Mouse (Mus musculus): ENCODE data around the gene Ip6k3. TPM values are rescaled to one million over a fixed set of nuclear protein-coding genes. Genes with fewer than 3 reads are reported as not detected.

Ip6k3 gene
- total and polyA plus RNA-seq, 2 experiments from 2014 or later: not detected

DNA sequence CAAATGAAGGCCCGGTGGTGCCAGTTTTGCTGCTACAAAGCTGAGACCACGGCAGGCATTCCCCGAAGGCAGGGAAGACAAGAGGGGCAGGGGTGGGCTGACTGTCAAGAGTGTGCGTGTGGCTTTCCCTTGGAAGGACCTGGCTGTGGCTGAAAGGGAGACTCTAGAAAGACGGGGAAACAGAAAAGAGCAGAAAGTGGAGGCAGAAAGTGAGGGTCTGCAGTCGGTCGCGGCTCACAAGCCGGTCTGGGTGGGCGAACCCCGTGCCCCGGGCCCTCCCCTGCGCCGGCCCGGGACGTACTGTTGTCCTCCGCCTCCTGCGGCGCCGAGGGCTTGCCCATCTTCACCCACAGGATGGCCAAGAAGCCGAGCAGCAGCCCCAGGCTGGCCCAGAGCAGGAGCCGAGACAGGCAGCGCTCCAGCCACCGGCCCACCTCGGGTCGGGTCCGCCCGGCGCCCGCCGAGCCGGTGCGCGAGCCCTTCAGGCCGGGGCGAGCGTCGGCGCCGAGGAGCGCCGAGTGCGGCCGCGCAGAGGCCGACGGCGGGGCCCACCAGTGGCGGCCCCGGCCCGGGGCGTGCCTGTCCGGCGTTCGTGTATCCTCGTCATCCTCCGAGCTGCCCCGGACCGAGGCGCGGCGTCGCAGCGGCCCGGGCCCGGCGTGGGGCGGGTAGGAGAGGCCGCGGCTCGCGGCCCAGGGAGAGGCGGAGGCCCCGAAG, 35.9 kb upstream of the Ip6k3 start:
- H3K4me2 ChIP-seq (ENCODE audit: low read depth, low read length, poor library complexity, severe bottlenecking): peak overlapping the region; percentile 92
- peak overlapping the region; percentile 99 for H3K9ac ChIP-seq (replicated peaks; ENCODE audit: low read length, poor library complexity, severe bottlenecking)
- peak overlapping the region; percentile 98 for H3K27ac ChIP-seq (ENCODE audit: low read depth, low read length)
- H3K27me3 ChIP-seq (ENCODE audit: insufficient read depth, low read length): no peaks in the 10 kb centered on the region
- H3K4me3 ChIP-seq (ENCODE audit: low read depth, low read length): peak overlapping the region; percentile 90
- TF ChIP-seq CTCF (IDR thresholded peaks at IDR 0.05): no peak
- H3K9me3 ChIP-seq (ENCODE audit: low read length): no peaks in the 10 kb centered on the region
- ATAC-seq (ENCODE audit: low FRiP score): peak; percentile 44
- peaks cover 16% of the 10 kb centered on the region for H3K36me3 ChIP-seq (ENCODE audit: insufficient read depth, low read length)
- peaks cover 4% of the 10 kb centered on the region; the same call in 1 of the 2 replicates for H3K4me1 ChIP-seq (ENCODE audit: insufficient read depth, low read length)
- under 1% methylated on average over 53 of the region's 74 CpGs for WGBS
- DNase-seq (ENCODE audit: low spot score): peak; percentile 30

DNA sequence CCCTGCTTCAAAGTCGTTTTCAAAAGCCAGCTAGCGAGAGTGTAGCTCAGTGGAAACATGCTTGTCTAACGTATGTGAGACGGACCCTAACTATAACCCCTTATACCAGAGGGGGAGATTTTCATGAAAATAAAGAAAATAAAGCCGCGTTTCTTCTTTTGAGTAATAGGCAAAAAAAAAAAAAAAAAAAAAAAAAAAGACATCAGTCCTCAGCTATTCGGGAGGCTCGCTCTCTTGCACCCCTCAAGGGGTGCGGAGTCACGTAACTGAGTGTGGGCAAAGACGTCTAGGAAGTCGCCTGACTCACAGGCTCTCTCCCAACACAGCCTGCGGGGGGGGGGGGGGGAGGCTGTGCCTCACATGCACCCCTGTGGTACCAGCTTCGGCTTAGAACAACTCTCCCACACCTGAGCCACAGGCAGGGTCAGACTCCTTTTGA, 35.3 kb upstream of the Ip6k3 start:
- Histone ChIP-seq H3K4me1 (ENCODE audit: insufficient read depth, low read length) (peaks cover 4% of the 10 kb centered on the region; the same call in 1 of the 2 replicates), H3K9me3 (ENCODE audit: low read length) (no peaks in the 10 kb centered on the region), H3K4me2 (ENCODE audit: low read depth, low read length, poor library complexity, severe bottlenecking) (peak overlapping the region; percentile 92), H3K36me3 (ENCODE audit: insufficient read depth, low read length) (peaks cover 16% of the 10 kb centered on the region), H3K4me3 (ENCODE audit: low read depth, low read length) (peak overlapping the region; percentile 90), H3K27me3 (ENCODE audit: insufficient read depth, low read length) (no peaks in the 10 kb centered on the region), H3K27ac (ENCODE audit: low read depth, low read length) (peak overlapping the region; percentile 98), H3K9ac (replicated peaks; ENCODE audit: low read length, poor library complexity, severe bottlenecking) (peak overlapping the region; percentile 99)
- no peak for TF ChIP-seq CTCF (IDR thresholded peaks at IDR 0.05)
- ATAC-seq (ENCODE audit: low FRiP score): no peak
- DNase-seq (ENCODE audit: low spot score): no peak
- WGBS: 39% methylated on average over 14 of the region's 14 CpGs

DNA sequence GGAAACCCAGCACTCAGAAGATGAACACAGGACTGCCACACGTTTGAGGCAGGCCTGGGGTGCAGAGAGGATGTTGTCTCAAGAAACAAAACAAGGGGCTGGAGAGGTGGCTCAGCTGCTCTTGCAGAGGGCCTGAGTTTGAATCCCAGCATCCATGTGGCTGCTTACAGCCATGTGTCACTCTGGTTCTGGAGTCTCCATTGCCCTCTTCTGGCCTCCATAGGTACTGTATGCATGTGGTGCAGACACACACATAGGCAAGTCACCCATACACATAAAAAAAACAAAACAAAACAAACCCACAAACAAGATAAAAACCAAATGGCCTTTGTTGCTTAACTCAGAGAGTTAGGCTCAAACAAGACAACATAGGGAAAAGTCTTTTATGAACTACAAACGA, 34.4 kb upstream of the Ip6k3 start:
- TF ChIP-seq CTCF (IDR thresholded peaks at IDR 0.05): peak; percentile 63
- Histone ChIP-seq H3K27me3 (ENCODE audit: insufficient read depth, low read length) (no peaks in the 10 kb centered on the region), H3K4me3 (ENCODE audit: low read depth, low read length) (no peak overlapping the region), H3K9me3 (ENCODE audit: low read length) (no peaks in the 10 kb centered on the region), H3K27ac (ENCODE audit: low read depth, low read length) (no peak overlapping the region), H3K36me3 (ENCODE audit: insufficient read depth, low read length) (peaks cover 16% of the 10 kb centered on the region), H3K9ac (replicated peaks; ENCODE audit: low read length, poor library complexity, severe bottlenecking) (no peak overlapping the region), H3K4me1 (ENCODE audit: insufficient read depth, low read length) (peaks cover 4% of the 10 kb centered on the region; the same call in 1 of the 2 replicates), H3K4me2 (ENCODE audit: low read depth, low read length, poor library complexity, severe bottlenecking) (no peak overlapping the region)
- DNase-seq (ENCODE audit: low spot score) (no peak), ATAC-seq (ENCODE audit: low FRiP score) (no peak)
- WGBS: 88% methylated on average over 2 of the region's 2 CpGs

- ATAC-seq (ENCODE audit: low FRiP score) (no peak), DNase-seq (ENCODE audit: low spot score) (no peak)
- no peak overlapping the region for H3K4me2 ChIP-seq (ENCODE audit: low read depth, low read length, poor library complexity, severe bottlenecking)
- 0 out of 2 replicates have a peak, but pooled peaks have one; percentile 4 for TF ChIP-seq CTCF (IDR thresholded peaks at IDR 0.05)
- WGBS: 66% methylated on average over 11 of the region's 11 CpGs
- H3K9me3 ChIP-seq (ENCODE audit: low read length): no peaks in the 10 kb centered on the region
- peaks cover 17% of the 10 kb centered on the region for H3K36me3 ChIP-seq (ENCODE audit: insufficient read depth, low read length)
- no peak overlapping the region for H3K9ac ChIP-seq (replicated peaks; ENCODE audit: low read length, poor library complexity, severe bottlenecking)
- H3K4me1 ChIP-seq (ENCODE audit: insufficient read depth, low read length): peaks cover 4% of the 10 kb centered on the region; the same call in 1 of the 2 replicates
- no peak overlapping the region for H3K4me3 ChIP-seq (ENCODE audit: low read depth, low read length)
- no peak overlapping the region for H3K27ac ChIP-seq (ENCODE audit: low read depth, low read length)
- H3K27me3 ChIP-seq (ENCODE audit: insufficient read depth, low read length): no peaks in the 10 kb centered on the region
Observed at GRCm38 (mm10) chr17:27200801-27201200, 33.2 kb upstream of the Ip6k3 start.

DNA sequence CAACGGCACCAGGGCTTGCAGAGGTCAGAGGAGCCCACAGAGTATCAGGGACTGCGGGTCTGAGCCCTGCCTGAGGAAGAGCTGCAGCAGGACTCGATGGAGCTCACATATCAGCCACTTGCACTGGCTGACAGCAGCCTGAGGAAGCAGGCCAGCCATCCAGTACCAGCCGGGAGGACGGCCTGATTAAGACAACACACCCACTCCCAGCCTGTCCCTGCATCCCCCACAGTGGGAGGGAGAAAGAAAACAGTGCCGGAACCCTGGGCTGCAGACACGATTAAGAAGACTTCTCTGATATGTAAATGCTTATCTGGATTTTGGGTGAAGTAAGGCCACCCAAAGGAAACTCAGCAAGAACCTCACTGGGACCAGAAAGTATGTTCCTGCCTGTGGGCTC, 32.3 kb upstream of the Ip6k3 start:
- H3K4me3 ChIP-seq (ENCODE audit: low read depth, low read length): no peak overlapping the region
- no peak overlapping the region for H3K9ac ChIP-seq (replicated peaks; ENCODE audit: low read length, poor library complexity, severe bottlenecking)
- H3K27ac ChIP-seq (ENCODE audit: low read depth, low read length): no peak overlapping the region
- H3K36me3 ChIP-seq (ENCODE audit: insufficient read depth, low read length): peaks cover 26% of the 10 kb centered on the region
- no peaks in the 10 kb centered on the region for H3K4me1 ChIP-seq (ENCODE audit: insufficient read depth, low read length)
- no peak overlapping the region for H3K4me2 ChIP-seq (ENCODE audit: low read depth, low read length, poor library complexity, severe bottlenecking)
- no peak for TF ChIP-seq CTCF (IDR thresholded peaks at IDR 0.05)
- no peaks in the 10 kb centered on the region for H3K9me3 ChIP-seq (ENCODE audit: low read length)
- H3K27me3 ChIP-seq (ENCODE audit: insufficient read depth, low read length): no peaks in the 10 kb centered on the region
- ATAC-seq (ENCODE audit: low FRiP score): no peak
- no peak for DNase-seq (ENCODE audit: low spot score)
- 66% methylated on average over 7 of the region's 7 CpGs for WGBS

DNA sequence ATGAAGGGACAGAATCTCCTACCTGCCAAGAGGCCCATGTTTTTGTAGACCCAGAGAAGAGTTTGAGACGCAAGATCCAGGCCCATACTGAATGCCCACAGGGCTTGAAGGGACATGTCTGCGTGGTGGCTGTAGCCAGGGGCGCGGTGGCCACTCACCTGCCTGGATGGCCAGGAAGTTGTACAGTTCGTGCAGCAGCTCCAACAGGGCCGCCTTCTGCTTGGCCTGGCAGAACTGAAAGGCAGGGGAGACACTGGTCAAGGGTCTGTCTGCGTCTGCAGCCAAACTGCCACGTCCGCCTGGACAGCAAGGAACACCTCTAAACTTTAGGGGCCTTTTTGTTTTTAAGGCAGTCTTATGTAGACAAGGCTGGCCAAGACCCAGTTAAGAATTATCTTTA, 31.6 kb upstream of the Ip6k3 start:
- DNase-seq (ENCODE audit: low spot score) (no peak), ATAC-seq (ENCODE audit: low FRiP score) (no peak)
- Histone ChIP-seq H3K36me3 (ENCODE audit: insufficient read depth, low read length) (peaks cover 32% of the 10 kb centered on the region), H3K27me3 (ENCODE audit: insufficient read depth, low read length) (no peaks in the 10 kb centered on the region), H3K9me3 (ENCODE audit: low read length) (no peaks in the 10 kb centered on the region), H3K27ac (ENCODE audit: low read depth, low read length) (no peak overlapping the region), H3K4me2 (ENCODE audit: low read depth, low read length, poor library complexity, severe bottlenecking) (no peak overlapping the region), H3K4me1 (ENCODE audit: insufficient read depth, low read length) (0 out of 2 replicates have a peak, but pooled peaks cover 2% of the 10 kb centered on the region), H3K4me3 (ENCODE audit: low read depth, low read length) (no peak overlapping the region), H3K9ac (replicated peaks; ENCODE audit: low read length, poor library complexity, severe bottlenecking) (no peak overlapping the region)
- WGBS: 98% methylated on average over 9 of the region's 9 CpGs
- TF ChIP-seq CTCF (IDR thresholded peaks at IDR 0.05): no peak
